Mouse (Mus musculus): Measurements from ENCODE around the gene Slfn2. TPM values are rescaled to one million over a fixed set of nuclear protein-coding genes. Genes with fewer than 3 reads are reported as not detected.
"Not testable (repeated sequence)": the region's sequence is repeated elsewhere in the genome, so short reads cannot be mapped to it uniquely, and the experiment has no call there.

Slfn2 gene
- polyA plus RNA-seq (2015; fragmentation: Nextera tagmentation; extraction: Ambion mirVana): 0.98 and 1.6 TPM in 2 replicates

GRCm38 (mm10) chr11:83064946-83065345 is at the start of gene Slfn2:
Slfn2 (plus strand) TSS chr11:83065112.
- Histone ChIP-seq H3K4me1 (replicated peaks) (no peaks in the 10 kb centered on the region), H3K27me3 (no peaks in the 10 kb centered on the region), H3K4me2 (replicated peaks) (no peak within 1 kb of the TSS), H3K27ac (no peak within 1 kb of the TSS), H3K9me3 (no peaks in the 10 kb centered on the region), H3K4me3 (replicated peaks) (no peak within 1 kb of the TSS), H3K9ac (replicated peaks) (no peak within 1 kb of the TSS), H3K36me3 (no peaks in the 10 kb centered on the region)
- no peak for ATAC-seq
- 88% methylated on average over 2 of the region's 2 CpGs for WGBS

- Histone ChIP-seq H3K9me3 (no peaks in the 10 kb centered on the region), H3K9ac (replicated peaks) (no peak overlapping the region), H3K4me2 (replicated peaks) (no peak overlapping the region), H3K27me3 (no peaks in the 10 kb centered on the region), H3K27ac (no peak overlapping the region), H3K4me3 (replicated peaks) (no peak overlapping the region), H3K36me3 (no peaks in the 10 kb centered on the region), H3K4me1 (replicated peaks) (no peaks in the 10 kb centered on the region)
- ATAC-seq: no peak
These were observed 48.8 kb upstream of the Slfn2 start for GRCm38 (mm10) chr11:83016093-83016492.

DNA sequence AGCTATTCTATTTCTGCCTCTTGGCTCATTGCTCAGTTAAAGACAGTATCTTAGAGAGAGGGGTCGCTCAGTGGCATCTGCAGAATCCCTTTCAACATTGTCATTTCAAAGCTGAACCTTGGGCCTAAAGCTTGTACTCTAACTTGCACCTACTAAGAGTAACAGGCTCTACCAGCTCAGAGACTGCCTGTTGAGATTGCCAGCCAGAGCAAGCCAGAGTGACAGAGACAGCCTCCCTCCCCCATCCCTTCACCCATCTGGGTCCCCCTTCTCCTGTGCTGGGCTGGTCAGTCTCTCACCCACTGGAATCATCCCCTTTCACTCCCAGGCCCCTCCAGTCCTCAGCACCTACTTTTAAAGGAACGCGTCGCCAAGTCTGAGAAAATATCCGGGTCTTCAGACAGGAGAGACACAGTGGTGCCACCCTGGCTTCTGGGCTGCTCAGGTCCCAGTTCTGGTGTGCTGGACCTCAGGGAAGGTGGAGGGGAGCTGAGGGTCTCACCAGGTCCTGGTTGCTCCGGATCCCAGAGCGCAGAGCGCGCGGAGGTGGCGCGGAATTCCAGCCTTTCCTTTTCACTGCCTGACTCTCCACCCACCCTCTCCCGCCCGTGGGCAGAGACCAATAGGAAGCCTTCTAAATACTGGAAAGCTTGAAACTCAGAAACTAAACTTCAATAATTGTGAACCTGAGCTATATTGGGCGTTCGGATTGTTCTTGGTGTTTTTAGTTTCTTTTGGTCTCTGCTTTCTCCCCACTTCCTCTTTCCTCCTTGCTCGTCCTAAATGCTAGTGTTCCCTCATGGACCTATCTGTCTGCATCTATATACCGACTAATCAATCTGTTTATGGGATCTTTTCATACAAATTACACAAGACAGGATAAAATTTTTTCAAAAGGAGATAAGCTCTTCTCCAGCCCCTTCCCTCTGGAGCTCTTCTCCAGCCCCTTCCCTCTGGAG is 45.1 kb upstream of the Slfn2 start:
- not testable (repeated sequence) for H3K9me3 ChIP-seq; H3K36me3 ChIP-seq; H3K27ac ChIP-seq; ATAC-seq; H3K4me2 ChIP-seq (replicated peaks); H3K4me1 ChIP-seq (replicated peaks); H3K4me3 ChIP-seq (replicated peaks); H3K9ac ChIP-seq (replicated peaks); H3K27me3 ChIP-seq
- 80% methylated on average over 18 of the region's 18 CpGs for WGBS

DNA sequence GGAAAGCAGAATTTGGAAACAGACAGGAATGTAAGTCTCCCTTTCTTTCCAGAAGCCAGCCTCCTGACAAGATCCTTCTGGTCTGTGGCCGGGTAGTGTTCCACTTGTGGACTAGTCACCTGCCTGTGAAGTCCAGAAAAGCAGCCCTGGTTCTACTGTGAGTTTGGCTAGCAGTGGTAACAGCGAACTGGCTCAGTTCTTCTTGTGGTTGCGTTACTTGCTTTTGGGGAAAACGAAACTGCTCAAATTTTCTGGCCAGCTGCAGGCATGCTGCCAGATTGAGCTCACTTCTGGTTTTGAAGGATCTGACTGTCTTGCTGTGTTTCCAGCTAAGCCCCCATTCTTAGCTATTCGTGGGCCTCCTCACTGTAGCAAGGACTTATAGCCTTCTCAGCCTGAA is 44.3 kb upstream of the Slfn2 start, which contains the start of gene Slfn8:
Slfn8 (minus strand) TSS at position 190 of the 400 bp plus-strand sequence.
- Histone ChIP-seq H3K36me3 (no peaks in the 10 kb centered on the region), H3K4me3 (replicated peaks) (no peak within 1 kb of the TSS), H3K27ac (no peak within 1 kb of the TSS), H3K9ac (replicated peaks) (no peak within 1 kb of the TSS), H3K27me3 (no peaks in the 10 kb centered on the region), H3K9me3 (no peaks in the 10 kb centered on the region), H3K4me1 (replicated peaks) (no peaks in the 10 kb centered on the region), H3K4me2 (replicated peaks) (no peak within 1 kb of the TSS)
- no peak for ATAC-seq
- 77% methylated on average over 5 of the region's 5 CpGs for WGBS

DNA sequence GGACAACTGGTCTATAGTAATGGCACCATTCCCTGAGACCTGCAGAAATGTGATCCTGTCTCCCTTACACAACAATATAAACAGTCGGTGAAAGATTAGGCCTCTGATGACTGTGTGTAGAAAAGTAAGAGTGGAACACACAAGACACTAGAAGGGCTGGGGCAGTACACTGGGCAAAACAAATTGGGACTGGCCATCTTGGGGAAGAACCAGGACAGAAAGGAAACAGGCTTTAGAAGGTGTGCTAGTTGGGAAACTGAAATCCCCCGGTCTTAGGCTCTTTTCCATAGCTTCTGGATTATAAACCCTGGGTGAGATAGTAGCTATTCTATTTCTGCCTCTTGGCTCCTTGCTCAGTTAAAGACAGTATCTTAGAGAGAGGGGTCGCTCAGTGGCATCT is 26.2 kb upstream of the Slfn2 start:
- ATAC-seq; H3K4me1 ChIP-seq (replicated peaks); H3K9ac ChIP-seq (replicated peaks); H3K4me3 ChIP-seq (replicated peaks); H3K36me3 ChIP-seq; H3K27me3 ChIP-seq; H3K9me3 ChIP-seq; H3K4me2 ChIP-seq (replicated peaks); H3K27ac ChIP-seq: not testable (repeated sequence)
- 86% methylated on average over 3 of the region's 3 CpGs for WGBS

DNA sequence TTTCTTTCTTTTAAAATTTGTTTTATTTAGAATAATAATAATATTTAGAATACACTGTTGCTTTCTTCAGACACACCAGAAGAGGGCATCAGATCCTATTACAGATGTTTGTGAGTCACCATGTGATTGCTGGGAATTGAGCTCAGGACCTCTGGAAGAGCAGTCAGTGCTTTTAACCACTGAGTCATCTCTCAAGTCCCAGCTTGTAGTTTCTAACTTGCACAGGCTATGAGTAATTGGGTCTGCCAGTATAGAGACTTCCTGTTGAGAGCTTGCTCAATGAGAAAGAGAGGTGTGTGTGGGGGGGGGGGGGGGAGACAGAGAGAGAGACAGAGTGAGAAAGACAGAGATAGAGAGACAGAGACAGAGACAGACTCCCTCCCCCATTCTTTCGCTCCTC is 25.8 kb upstream of the Slfn2 start:
- Histone ChIP-seq H3K9ac (replicated peaks) (no peak overlapping the region), H3K36me3 (no peaks in the 10 kb centered on the region), H3K27me3 (peaks cover 9% of the 10 kb centered on the region), H3K27ac (no peak overlapping the region), H3K4me2 (replicated peaks) (no peak overlapping the region), H3K4me1 (replicated peaks) (no peaks in the 10 kb centered on the region), H3K9me3 (no peaks in the 10 kb centered on the region), H3K4me3 (replicated peaks) (no peak overlapping the region)
- ATAC-seq: no peak
- no CpG with 5 or more reads among the region's 1 CpGs for WGBS

DNA sequence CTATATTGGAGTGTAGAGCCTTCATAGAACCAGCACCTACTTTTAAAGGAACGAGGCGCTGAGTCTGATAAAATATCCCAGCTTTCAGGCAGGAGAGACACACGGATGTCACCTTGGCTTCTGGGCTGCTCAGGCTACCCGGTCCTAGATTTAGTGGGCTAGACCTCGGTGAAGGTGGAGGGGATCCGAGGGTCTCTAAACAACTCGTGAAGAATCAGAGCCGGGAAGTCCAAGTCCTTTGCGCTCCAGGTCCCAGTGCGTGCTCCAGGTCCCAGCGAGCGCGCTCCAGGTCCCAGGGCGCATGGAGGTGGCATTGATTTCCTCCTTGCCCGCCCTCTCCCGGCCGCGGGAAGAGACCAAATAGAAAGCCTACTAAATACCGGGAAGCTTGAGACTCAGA is 25.1 kb upstream of the Slfn2 start:
- peaks cover 9% of the 10 kb centered on the region for H3K27me3 ChIP-seq
- H3K4me1 ChIP-seq (replicated peaks): no peaks in the 10 kb centered on the region
- no peak overlapping the region for H3K4me3 ChIP-seq (replicated peaks)
- no peak overlapping the region for H3K9ac ChIP-seq (replicated peaks)
- 17% methylated on average over 19 of the region's 19 CpGs for WGBS
- H3K9me3 ChIP-seq: no peaks in the 10 kb centered on the region
- no peak overlapping the region for H3K4me2 ChIP-seq (replicated peaks)
- H3K36me3 ChIP-seq: no peaks in the 10 kb centered on the region
- H3K27ac ChIP-seq: no peak overlapping the region
- ATAC-seq: no peak

- H3K9ac ChIP-seq (replicated peaks): no peak overlapping the region
- no peak overlapping the region for H3K4me3 ChIP-seq (replicated peaks)
- no peak overlapping the region for H3K4me2 ChIP-seq (replicated peaks)
- H3K27ac ChIP-seq: no peak overlapping the region
- no peak for ATAC-seq
- H3K4me1 ChIP-seq (replicated peaks): no peaks in the 10 kb centered on the region
- H3K9me3 ChIP-seq: no peaks in the 10 kb centered on the region
- peaks cover 9% of the 10 kb centered on the region for H3K27me3 ChIP-seq
- H3K36me3 ChIP-seq: no peaks in the 10 kb centered on the region
- 18% methylated on average over 1 of the region's 1 CpGs for WGBS
These were observed 24.6 kb upstream of the Slfn2 start for GRCm38 (mm10) chr11:83040325-83040724.

- no peaks in the 10 kb centered on the region for H3K36me3 ChIP-seq
- no peak for ATAC-seq
These were observed 23.9 kb upstream of the Slfn2 start for GRCm38 (mm10) chr11:83041000-83041399.

GRCm38 (mm10) chr11:83043891-83044290 is 21.0 kb upstream of the Slfn2 start:
- WGBS: 84% methylated on average over 4 of the region's 4 CpGs
- H3K9me3 ChIP-seq: no peaks in the 10 kb centered on the region
- peaks cover 9% of the 10 kb centered on the region for H3K27me3 ChIP-seq
- no peak for ATAC-seq
- H3K27ac ChIP-seq: no peak overlapping the region
- no peak overlapping the region for H3K4me3 ChIP-seq (replicated peaks)
- no peak overlapping the region for H3K9ac ChIP-seq (replicated peaks)
- H3K4me1 ChIP-seq (replicated peaks): no peaks in the 10 kb centered on the region
- H3K4me2 ChIP-seq (replicated peaks): no peak overlapping the region
- no peaks in the 10 kb centered on the region for H3K36me3 ChIP-seq

More at GRCm38 (mm10) chr11:83041000-83041399, 23.9 kb upstream of the Slfn2 start:
- H3K4me1 ChIP-seq (replicated peaks): no peaks in the 10 kb centered on the region
- peaks cover 9% of the 10 kb centered on the region for H3K27me3 ChIP-seq
- H3K9me3 ChIP-seq: no peaks in the 10 kb centered on the region
- no peak overlapping the region for H3K27ac ChIP-seq
- no peak overlapping the region for H3K4me3 ChIP-seq (replicated peaks)
- H3K4me2 ChIP-seq (replicated peaks): no peak overlapping the region
- H3K9ac ChIP-seq (replicated peaks): no peak overlapping the region

DNA sequence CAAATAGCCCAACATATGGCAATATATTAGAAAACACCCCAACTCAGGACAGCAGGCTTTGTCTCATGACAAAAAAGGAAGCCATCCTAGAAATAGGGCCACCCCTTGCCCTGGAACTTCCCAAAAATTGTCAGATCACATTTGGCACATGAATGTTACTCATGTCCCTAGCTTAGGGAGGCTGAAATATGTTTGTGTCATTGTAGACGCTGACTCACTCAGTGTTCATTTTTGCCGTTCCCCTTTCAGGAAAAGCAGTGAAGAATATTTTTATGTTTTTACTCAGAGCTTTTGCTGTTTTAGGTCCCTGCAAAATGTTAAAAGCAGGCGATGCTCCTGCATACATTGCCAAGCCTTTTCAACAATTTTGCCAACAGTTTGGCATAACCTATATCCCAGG is 19.3 kb upstream of the Slfn2 start:
- Histone ChIP-seq H3K9ac (replicated peaks) (no peak overlapping the region), H3K4me3 (replicated peaks) (no peak overlapping the region), H3K9me3 (no peaks in the 10 kb centered on the region), H3K4me2 (replicated peaks) (no peak overlapping the region), H3K4me1 (replicated peaks) (no peaks in the 10 kb centered on the region), H3K27ac (no peak overlapping the region), H3K36me3 (no peaks in the 10 kb centered on the region), H3K27me3 (no peaks in the 10 kb centered on the region)
- ATAC-seq: no peak
- 87% methylated on average over 3 of the region's 3 CpGs for WGBS

DNA sequence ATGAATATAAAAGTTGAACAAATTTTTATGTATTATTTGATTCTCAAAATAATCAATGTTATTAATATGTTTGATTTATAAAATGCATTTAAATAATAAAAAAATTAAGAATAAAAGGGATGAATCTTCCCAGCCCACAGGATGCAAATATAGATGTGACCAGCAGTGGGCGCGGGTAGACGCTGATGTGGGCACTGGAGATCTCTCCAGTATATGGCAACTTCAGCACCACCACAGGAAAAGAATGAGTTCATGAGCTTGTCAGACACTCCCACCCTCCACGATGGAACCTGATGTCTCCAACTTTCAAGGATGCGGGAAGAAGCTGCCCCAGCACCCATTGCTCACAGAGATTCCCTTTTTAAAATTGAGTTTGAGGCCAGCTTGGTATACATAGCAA is 7.0 kb upstream of the Slfn2 start:
- no peak overlapping the region for H3K9ac ChIP-seq (replicated peaks)
- H3K4me3 ChIP-seq (replicated peaks): no peak overlapping the region
- no peak; the same call in 1 of the 2 replicates for ATAC-seq
- no peak overlapping the region for H3K4me2 ChIP-seq (replicated peaks)
- H3K4me1 ChIP-seq (replicated peaks): no peaks in the 10 kb centered on the region
- H3K27ac ChIP-seq: no peak overlapping the region
- 7% methylated on average over 5 of the region's 5 CpGs for WGBS
- no peaks in the 10 kb centered on the region for H3K36me3 ChIP-seq
- no peaks in the 10 kb centered on the region for H3K27me3 ChIP-seq
- no peaks in the 10 kb centered on the region for H3K9me3 ChIP-seq

All from midbrain, embryonic 13.5 days (tissue).